Mouse (Mus musculus) bone marrow macrophage, adult 2 months (primary cell): ENCODE results near the gene Plcl2. TPM values are rescaled to one million over a fixed set of nuclear protein-coding genes. Genes with fewer than 3 reads are reported as not detected.

Source experiments
- H3K27ac ChIP-seq: 2 replicates; pipeline ENCODE4 v1.5.1; 2012; ENCODE audit warnings: low read depth, low read length; ENCODE audit not compliant: insufficient read depth
- H3K4me1 ChIP-seq: 2 replicates; pipeline ENCODE4 v1.6.1; 2012; ENCODE audit warnings: low read length; ENCODE audit not compliant: control insufficient read depth, insufficient read depth
- H3K4me3 ChIP-seq: 2 replicates; pipeline ENCODE4 v1.5.1; 2012; ENCODE audit warnings: mild to moderate bottlenecking, low read length, moderate library complexity; ENCODE audit not compliant: insufficient read depth
- CTCF ChIP-seq: IDR thresholded peaks from 2 replicates; pipeline ENCODE4 v1.5.1; 2012; ENCODE audit warnings: low read depth, mild to moderate bottlenecking, low read length, moderate library complexity
- POLR2A ChIP-seq: IDR thresholded peaks from 2 replicates; pipeline ENCODE4 v1.6.1; 2012; ENCODE audit warnings: mild to moderate bottlenecking, low read depth, low read length, borderline replicate concordance
- polyA plus RNA-seq: library from polyadenylated mRNA; stranded (reverse); fragments of >200 nt; gene quantifications from 2 replicates; pipeline ENCODE4 v1.2.4, GENCODE M21; 2012; ENCODE audit not compliant: missing spikeins, insufficient read depth, insufficient read length

Gene Plcl2
- polyA plus RNA-seq, 1 experiment = 30.9 TPM

DNA sequence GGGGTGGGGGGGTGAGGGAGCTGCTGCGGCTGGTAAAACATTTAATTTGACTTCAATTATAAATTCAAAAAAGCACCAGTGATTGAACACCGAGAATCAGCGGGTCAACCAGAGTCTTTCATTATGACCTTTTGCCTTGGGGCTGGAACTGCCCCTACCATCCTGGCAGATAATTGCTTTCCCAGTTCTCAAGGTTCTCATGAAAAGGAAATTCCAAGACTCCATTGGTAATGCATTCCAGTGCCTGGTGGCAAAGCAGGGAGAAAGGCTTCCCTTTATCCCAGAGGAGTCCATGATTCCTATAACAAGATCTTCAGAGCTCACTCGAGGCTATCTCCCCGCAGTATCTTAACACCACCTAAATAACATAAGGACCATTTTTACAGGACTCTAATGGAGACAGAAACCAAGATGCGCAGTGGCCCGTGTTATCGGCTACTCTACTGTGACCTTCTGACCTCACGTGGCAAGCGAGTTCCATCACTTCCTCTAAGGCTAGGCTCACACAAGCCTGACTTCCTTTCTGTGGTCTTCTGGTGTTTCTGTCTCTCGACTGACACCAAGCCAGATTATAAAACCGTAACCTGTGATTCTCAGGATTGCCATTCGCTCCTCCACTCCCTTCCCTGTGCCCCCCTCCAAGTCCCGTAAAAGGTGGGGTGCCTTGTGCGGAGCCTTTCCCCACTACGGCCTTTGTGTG, 10.0 kb upstream of the Plcl2 start:
- no peak for TF ChIP-seq CTCF
- no peak for TF ChIP-seq POLR2A
- Histone ChIP-seq H3K4me1 (peaks cover 24% of the 10 kb centered on the region), H3K4me3 (no peak overlapping the region), H3K27ac (no peak overlapping the region)

- Histone ChIP-seq H3K4me1 (peaks cover 26% of the 10 kb centered on the region), H3K27ac (no peak overlapping the region), H3K4me3 (no peak overlapping the region)
- no peak for TF ChIP-seq CTCF
- no peak for TF ChIP-seq POLR2A
Measured at GRCm38 (mm10) chr17:50500806-50501205, 8.4 kb upstream of the Plcl2 start.

DNA sequence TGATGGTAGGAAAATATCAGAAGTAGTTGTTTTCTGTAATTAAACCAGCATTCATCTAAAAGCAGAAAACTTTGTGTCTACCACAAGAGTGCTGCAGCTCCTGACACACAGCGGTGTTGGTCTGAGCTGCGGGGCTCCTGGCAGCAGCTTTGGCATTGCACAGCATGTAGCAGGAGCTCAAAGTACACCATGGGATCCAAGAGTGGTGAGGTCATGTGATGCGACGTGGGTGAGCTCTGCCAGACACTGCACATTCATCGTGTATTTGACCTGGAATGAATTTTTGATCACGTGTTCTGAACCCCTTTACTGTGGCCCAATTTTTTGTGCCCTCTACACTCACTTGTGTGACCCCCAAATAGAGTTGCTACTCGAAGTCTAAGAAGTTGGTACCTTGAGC, 6.1 kb upstream of the Plcl2 start:
- Histone ChIP-seq H3K4me1 (peaks cover 27% of the 10 kb centered on the region), H3K27ac (no peak overlapping the region), H3K4me3 (no peak overlapping the region)
- TF ChIP-seq CTCF (no peak), POLR2A (no peak)

GRCm38 (mm10) chr17:50504070-50504846, 4.9 kb upstream of the Plcl2 start:
- Histone ChIP-seq H3K27ac (peak overlapping the region; percentile 81), H3K4me3 (no peak overlapping the region), H3K4me1 (peaks cover 26% of the 10 kb centered on the region)
- TF ChIP-seq CTCF (no peak), POLR2A (no peak)

GRCm38 (mm10) chr17:50505910-50506634, 3.1 kb upstream of the Plcl2 start:
- TF ChIP-seq POLR2A (no peak), CTCF (no peak)
- no peak overlapping the region for H3K4me3 ChIP-seq

GRCm38 (mm10) chr17:50506861-50507321, 2.3 kb upstream of the Plcl2 start:
- TF ChIP-seq CTCF (no peak), POLR2A (no peak)
- peaks cover 22% of the 10 kb centered on the region for H3K4me1 ChIP-seq
- no peak overlapping the region for H3K27ac ChIP-seq
- no peak overlapping the region for H3K4me3 ChIP-seq

More at GRCm38 (mm10) chr17:50505910-50506634, 3.1 kb upstream of the Plcl2 start:
- Histone ChIP-seq H3K4me1 (peaks cover 20% of the 10 kb centered on the region), H3K27ac (no peak overlapping the region)

DNA sequence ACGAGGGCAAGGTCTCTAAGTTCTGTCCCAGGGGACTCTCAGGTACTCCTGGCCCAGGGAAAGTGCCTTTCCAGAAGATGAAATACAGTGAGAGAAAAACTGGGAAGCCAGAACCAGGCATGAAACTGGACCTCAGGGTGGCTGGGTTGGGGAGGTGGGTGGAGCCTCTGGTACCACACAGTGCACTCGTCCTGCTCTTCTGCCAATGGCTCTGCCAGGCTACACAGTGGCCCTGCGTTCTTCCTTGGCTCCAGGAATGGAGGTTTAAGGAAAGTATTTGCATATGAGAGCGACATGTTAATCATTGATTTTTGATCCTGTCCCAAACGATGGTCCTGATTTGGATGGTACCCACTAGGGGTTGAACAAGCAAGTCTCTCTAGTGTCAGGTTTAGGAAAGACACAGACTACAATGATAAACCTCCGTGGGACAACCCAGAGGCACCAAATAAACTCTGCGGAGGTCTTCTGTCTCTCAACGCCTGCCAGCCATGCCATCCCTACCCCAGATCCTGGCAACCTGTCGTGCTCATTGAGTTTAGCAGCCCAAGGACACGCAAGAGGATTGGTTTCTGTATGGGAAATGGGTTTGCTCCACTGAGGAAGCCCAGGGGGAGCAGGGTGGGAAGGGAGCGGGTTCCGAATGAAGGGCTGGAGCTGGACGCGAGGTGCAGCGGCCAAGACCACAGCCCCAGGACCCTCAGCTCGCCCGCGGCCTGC, 988 bp upstream of the Plcl2 start:
- TF ChIP-seq CTCF (no peak), POLR2A (no peak)
- peaks cover 24% of the 10 kb centered on the region for H3K4me1 ChIP-seq
- H3K27ac ChIP-seq = peak overlapping the region; percentile 62; the same call in 1 of the 2 replicates
- H3K4me3 ChIP-seq = peak overlapping the region; percentile 66

- H3K4me1 ChIP-seq = peaks cover 20% of the 10 kb centered on the region
- peak overlapping the region; percentile 66 for H3K4me3 ChIP-seq
- no peak for TF ChIP-seq POLR2A
- no peak for TF ChIP-seq CTCF
- peak overlapping the region; percentile 62 for H3K27ac ChIP-seq
Measured at GRCm38 (mm10) chr17:50508775-50509250, 390 bp upstream of the Plcl2 start.

GRCm38 (mm10) chr17:50510279-50510678, 1.1 kb downstream of the Plcl2 start:
- Histone ChIP-seq H3K27ac (peak overlapping the region; percentile 62), H3K4me3 (peak overlapping the region; percentile 66)
- TF ChIP-seq POLR2A = no peak
- TF ChIP-seq CTCF = no peak

More at GRCm38 (mm10) chr17:50510279-50510678, 1.1 kb downstream of the Plcl2 start:
- peaks cover 17% of the 10 kb centered on the region for H3K4me1 ChIP-seq
